Mouse (Mus musculus): ENCODE results near the gene BC067074. TPM values are rescaled to one million over a fixed set of nuclear protein-coding genes. Genes with fewer than 3 reads are reported as not detected.

The BC067074 gene
- polyA plus RNA-seq, 1 experiment from 2014 or later = 5.4 TPM

DNA sequence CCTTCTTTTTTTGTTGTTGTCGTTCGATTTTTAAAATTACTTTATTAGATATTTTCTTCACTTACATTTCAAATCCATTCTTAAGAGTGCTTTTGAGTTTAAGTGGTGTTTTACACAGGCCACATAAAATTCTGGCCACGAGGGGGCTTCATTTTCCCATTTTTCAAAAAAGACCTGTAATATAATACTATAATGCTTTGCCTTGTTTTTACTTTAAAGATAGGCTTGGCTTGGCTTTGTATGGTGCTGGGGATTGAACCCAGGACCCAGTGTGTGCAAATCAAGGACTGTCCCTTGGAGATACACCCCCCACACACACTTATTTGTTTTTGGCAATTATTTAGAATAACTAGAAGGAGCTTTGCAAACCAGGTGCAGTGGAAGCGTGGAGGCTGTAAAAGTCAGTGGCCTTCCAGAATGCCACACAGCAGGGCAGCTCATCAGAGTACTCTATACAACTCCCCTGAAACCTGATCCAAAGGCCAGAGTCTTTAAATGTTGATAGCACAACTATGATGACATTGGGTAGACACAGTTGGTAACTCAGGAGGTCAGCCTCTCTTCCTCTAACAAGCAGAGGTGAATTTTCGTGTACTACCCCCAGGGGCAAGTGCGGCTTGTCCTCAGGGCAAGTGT, 44.4 kb downstream of the BC067074 start:
- Histone ChIP-seq H3K9ac (no peak overlapping the region), H3K4me1 (ENCODE audit: insufficient read depth) (no peaks in the 10 kb centered on the region), H3K27ac (ENCODE audit: low read depth) (no peak overlapping the region), H3K4me2 (no peak overlapping the region), H3K4me3 (ENCODE audit: low read depth, low read length) (no peak overlapping the region), H3K9me3 (ENCODE audit: low read depth, low read length) (no peaks in the 10 kb centered on the region), H3K36me3 (ENCODE audit: insufficient read depth) (no peaks in the 10 kb centered on the region), H3K27me3 (ENCODE audit: insufficient read depth, low read length) (no peaks in the 10 kb centered on the region)
- ATAC-seq (ENCODE audit: insufficient read depth) (peak; percentile 79; the same call in 1 of the 2 replicates), DNase-seq (peak; percentile 92)
- WGBS = 59% methylated on average over 6 of the region's 6 CpGs
- peak; percentile 55 for TF ChIP-seq CTCF (IDR thresholded peaks at IDR 0.05; ENCODE audit: low read depth)

DNA sequence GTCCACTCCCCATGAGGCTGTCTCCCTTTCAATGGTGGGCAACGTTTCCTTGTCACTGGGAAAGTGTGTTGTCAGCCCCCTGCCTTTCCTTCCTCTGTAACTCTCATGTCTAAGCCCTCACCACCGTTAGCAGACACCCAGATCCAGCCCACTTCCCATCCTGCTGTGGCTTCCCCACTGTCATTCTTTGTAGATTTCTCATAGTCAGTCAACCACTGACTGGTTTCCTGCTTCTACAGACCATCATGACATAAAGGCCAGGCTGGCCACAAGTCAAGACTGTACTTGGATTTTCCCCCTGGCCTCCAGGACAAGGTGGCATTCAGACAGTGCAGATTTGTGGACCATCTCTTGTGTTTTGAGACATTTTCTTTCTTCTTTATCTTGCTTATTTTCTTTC, 47.7 kb downstream of the BC067074 start:
- Histone ChIP-seq H3K36me3 (ENCODE audit: insufficient read depth) (no peaks in the 10 kb centered on the region), H3K9ac (no peak overlapping the region), H3K27ac (ENCODE audit: low read depth) (no peak overlapping the region), H3K4me2 (no peak overlapping the region), H3K4me3 (ENCODE audit: low read depth, low read length) (no peak overlapping the region), H3K27me3 (ENCODE audit: insufficient read depth, low read length) (no peaks in the 10 kb centered on the region), H3K9me3 (ENCODE audit: low read depth, low read length) (no peaks in the 10 kb centered on the region), H3K4me1 (ENCODE audit: insufficient read depth) (no peaks in the 10 kb centered on the region)
- no peak for TF ChIP-seq CTCF (IDR thresholded peaks at IDR 0.05; ENCODE audit: low read depth)
- 54% methylated on average over 2 of the region's 2 CpGs for WGBS
- ATAC-seq (ENCODE audit: insufficient read depth) = no peak
- DNase-seq = no peak

DNA sequence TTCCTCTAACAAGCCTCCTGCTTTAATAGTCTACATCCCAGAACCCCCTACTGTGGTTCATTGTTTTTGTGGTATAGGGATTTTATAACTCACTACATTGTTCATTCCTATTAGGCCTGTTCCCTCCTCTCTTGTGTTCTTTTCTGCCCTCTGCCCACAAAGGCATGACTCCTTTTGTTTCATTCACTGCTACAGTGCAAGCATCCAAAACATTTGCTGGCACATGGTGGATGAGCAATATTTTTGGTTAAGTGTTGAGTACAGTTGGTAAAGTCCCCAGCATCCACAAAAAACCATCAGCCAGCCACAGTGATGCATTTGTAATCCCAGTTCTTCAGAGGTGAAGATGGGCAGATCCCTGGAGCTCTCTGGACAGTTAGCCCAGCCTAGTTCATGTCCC, 48.2 kb downstream of the BC067074 start:
- Histone ChIP-seq H3K36me3 (ENCODE audit: insufficient read depth) (no peaks in the 10 kb centered on the region), H3K4me2 (no peak overlapping the region), H3K9ac (no peak overlapping the region), H3K27ac (ENCODE audit: low read depth) (no peak overlapping the region), H3K27me3 (ENCODE audit: insufficient read depth, low read length) (no peaks in the 10 kb centered on the region), H3K4me1 (ENCODE audit: insufficient read depth) (no peaks in the 10 kb centered on the region), H3K9me3 (ENCODE audit: low read depth, low read length) (no peaks in the 10 kb centered on the region), H3K4me3 (ENCODE audit: low read depth, low read length) (no peak overlapping the region)
- DNase-seq (no peak), ATAC-seq (ENCODE audit: insufficient read depth) (no peak)
- no peak for TF ChIP-seq CTCF (IDR thresholded peaks at IDR 0.05; ENCODE audit: low read depth)

DNA sequence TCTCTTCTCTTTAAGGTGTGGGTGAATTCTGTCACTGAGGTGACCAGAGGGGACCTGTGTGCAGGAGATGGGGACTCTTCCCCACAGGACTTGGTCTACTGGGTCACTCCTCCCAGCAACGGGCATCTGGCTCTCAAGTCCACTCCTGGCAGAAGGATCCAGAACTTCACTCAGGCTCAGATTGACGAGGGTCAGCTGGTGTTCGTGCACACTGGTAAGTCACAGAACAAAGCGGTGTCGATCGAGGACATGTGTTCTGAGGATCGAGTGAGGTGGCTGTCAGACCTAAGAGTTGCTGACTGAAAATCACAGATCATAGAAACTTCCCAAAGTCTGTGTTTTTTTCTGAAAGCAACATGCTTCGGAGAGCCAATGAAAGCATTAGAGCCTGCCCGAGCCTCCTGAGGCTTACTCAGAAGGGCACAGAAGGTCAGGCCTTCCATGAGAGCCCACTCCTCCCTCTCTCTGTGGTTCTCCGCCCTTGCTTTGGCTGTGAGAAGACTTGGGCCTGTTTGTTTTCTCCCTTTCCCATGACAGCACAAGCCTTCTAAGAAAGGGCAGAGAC, 49.5 kb downstream of the BC067074 start:
- TF ChIP-seq CTCF (IDR thresholded peaks at IDR 0.05; ENCODE audit: low read depth) = no peak
- 50% methylated on average over 10 of the region's 10 CpGs for WGBS
- DNase-seq (peak; percentile 27), ATAC-seq (ENCODE audit: insufficient read depth) (no peak)
- no peaks in the 10 kb centered on the region for H3K27me3 ChIP-seq (ENCODE audit: insufficient read depth, low read length)
- no peak overlapping the region for H3K4me3 ChIP-seq (ENCODE audit: low read depth, low read length)
- no peak overlapping the region for H3K9ac ChIP-seq
- H3K27ac ChIP-seq (ENCODE audit: low read depth) = no peak overlapping the region
- no peak overlapping the region for H3K4me2 ChIP-seq
- no peaks in the 10 kb centered on the region for H3K9me3 ChIP-seq (ENCODE audit: low read depth, low read length)
- H3K36me3 ChIP-seq (ENCODE audit: insufficient read depth) = no peaks in the 10 kb centered on the region
- no peaks in the 10 kb centered on the region for H3K4me1 ChIP-seq (ENCODE audit: insufficient read depth)

DNA sequence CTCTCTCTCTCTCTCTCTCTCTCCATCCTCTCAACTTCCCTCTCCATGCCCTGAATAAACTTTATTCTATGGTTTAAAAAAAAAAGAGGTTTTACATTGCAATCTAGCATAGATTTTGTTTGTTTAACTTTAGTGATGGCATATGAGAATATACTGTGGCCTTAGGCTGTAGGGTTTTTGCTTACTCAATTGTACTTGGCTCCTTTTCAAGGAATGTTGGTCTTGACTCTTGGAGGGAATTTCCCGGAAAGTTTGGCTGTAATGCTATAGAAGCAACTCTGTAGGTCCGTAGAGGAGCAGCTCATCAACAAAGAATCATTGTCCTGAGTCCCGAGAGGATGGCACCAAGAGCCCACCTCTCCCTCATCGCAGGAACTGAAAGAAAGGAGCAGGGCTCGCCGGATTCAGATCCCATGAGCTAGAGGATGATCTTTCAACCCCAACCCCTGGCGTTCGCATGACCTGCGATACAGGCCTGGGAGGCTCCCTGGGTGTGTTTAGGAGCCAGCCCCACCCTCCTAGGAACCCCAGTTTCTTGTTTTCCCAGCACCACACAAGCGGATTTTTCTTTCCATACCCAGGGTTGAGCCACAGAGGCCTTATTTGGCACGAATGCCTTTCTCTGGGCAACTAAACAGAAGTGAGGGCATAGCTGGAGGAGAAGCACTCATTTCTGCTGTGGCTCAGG, 57.9 kb downstream of the BC067074 start:
- no peaks in the 10 kb centered on the region for H3K9me3 ChIP-seq (ENCODE audit: low read depth, low read length)
- H3K4me3 ChIP-seq (ENCODE audit: low read depth, low read length) = no peak overlapping the region
- ATAC-seq (ENCODE audit: insufficient read depth) = peak; percentile 90
- peaks cover 3% of the 10 kb centered on the region for H3K4me1 ChIP-seq (ENCODE audit: insufficient read depth)
- H3K4me2 ChIP-seq = no peak overlapping the region
- no peaks in the 10 kb centered on the region for H3K36me3 ChIP-seq (ENCODE audit: insufficient read depth)
- no peak for TF ChIP-seq CTCF (IDR thresholded peaks at IDR 0.05; ENCODE audit: low read depth)
- 56% methylated on average over 11 of the region's 11 CpGs for WGBS
- no peaks in the 10 kb centered on the region for H3K27me3 ChIP-seq (ENCODE audit: insufficient read depth, low read length)
- H3K27ac ChIP-seq (ENCODE audit: low read depth) = peak overlapping the region; percentile 69
- DNase-seq = peak; percentile 91
- H3K9ac ChIP-seq = no peak overlapping the region

DNA sequence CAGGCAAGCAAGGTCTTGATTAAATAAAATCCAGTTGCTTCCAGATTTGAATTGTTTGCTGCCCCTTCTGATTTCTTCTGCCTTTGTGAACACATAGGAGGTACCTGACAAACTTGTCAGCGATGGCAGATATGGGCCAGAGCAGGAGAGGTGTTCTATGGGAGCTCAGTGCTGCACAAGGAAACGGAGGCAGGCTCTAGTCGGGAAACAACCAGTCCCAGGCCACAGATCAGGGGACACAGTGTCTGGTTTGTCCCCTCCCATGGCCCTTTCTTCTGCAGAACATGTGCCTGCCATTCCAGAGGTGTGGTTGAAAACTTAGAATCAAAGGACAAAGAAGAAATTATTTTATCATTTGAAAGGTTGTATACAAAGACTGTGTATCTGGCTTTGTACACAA, 60.6 kb downstream of the BC067074 start:
- H3K4me3 ChIP-seq (ENCODE audit: low read depth, low read length) = no peak overlapping the region
- 79% methylated on average over 3 of the region's 3 CpGs for WGBS
- TF ChIP-seq CTCF (IDR thresholded peaks at IDR 0.05; ENCODE audit: low read depth) = no peak
- H3K9ac ChIP-seq = no peak overlapping the region
- no peaks in the 10 kb centered on the region for H3K27me3 ChIP-seq (ENCODE audit: insufficient read depth, low read length)
- no peak for ATAC-seq (ENCODE audit: insufficient read depth)
- no peak overlapping the region for H3K4me2 ChIP-seq
- peaks cover 3% of the 10 kb centered on the region for H3K4me1 ChIP-seq (ENCODE audit: insufficient read depth)
- H3K27ac ChIP-seq (ENCODE audit: low read depth) = no peak overlapping the region
- DNase-seq = no peak
- H3K36me3 ChIP-seq (ENCODE audit: insufficient read depth) = no peaks in the 10 kb centered on the region
- no peaks in the 10 kb centered on the region for H3K9me3 ChIP-seq (ENCODE audit: low read depth, low read length)

DNA sequence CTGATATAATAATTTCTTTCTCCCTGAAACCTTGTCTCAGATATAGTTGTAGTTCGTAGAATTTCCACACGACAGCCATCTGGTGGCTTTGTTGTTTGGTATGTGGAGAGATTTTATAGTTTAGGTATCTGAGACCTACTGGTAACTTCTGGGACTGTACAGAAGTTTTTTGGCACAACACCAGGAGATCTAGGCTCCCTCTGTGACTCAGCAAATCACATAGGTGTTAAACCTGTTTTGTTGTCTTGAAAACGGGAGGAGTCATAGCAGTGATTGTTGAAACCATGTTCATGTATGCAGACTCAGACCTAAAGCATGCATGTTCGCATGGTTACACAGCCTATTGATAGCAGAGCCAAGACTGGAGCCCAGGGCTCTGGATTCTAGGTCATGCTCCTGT, 61.0 kb downstream of the BC067074 start:
- ATAC-seq (ENCODE audit: insufficient read depth) = no peak
- WGBS = 80% methylated on average over 4 of the region's 4 CpGs
- H3K4me3 ChIP-seq (ENCODE audit: low read depth, low read length) = no peak overlapping the region
- TF ChIP-seq CTCF (IDR thresholded peaks at IDR 0.05; ENCODE audit: low read depth) = no peak
- H3K27me3 ChIP-seq (ENCODE audit: insufficient read depth, low read length) = no peaks in the 10 kb centered on the region
- no peaks in the 10 kb centered on the region for H3K36me3 ChIP-seq (ENCODE audit: insufficient read depth)
- H3K27ac ChIP-seq (ENCODE audit: low read depth) = no peak overlapping the region
- no peak overlapping the region for H3K4me2 ChIP-seq
- peaks cover 3% of the 10 kb centered on the region for H3K4me1 ChIP-seq (ENCODE audit: insufficient read depth)
- H3K9me3 ChIP-seq (ENCODE audit: low read depth, low read length) = no peaks in the 10 kb centered on the region
- no peak for DNase-seq
- no peak overlapping the region for H3K9ac ChIP-seq

All from lung, embryonic 14.5 days (tissue).